Mouse (Mus musculus): Measurements from ENCODE around the gene Wdr83. TPM values are rescaled to one million over a fixed set of nuclear protein-coding genes. Genes with fewer than 3 reads are reported as not detected.
"Not testable (repeated sequence)": the region's sequence is repeated elsewhere in the genome, so short reads cannot be mapped to it uniquely, and the experiment has no call there.

The Wdr83 gene
- total RNA-seq (2021) = 10 to 100 TPM; 26.5 to 30.8 TPM
- long read RNA-seq, transcript Wdr83-201 (9 exons, 1,238 nt) = major isoform, 11 of 23 reads
- long read RNA-seq, partial matches to known transcripts = 6 of 23 reads
- long read RNA-seq, other reads (novel, unspliced or antisense) = 3 of 23 reads

- DNase-seq (ENCODE audit: low spot score in 2 of 2) = no peak
Measured at GRCm38 (mm10) chr8:85081216-85081555, at the start of gene Wdr83. Wdr83 (minus strand) TSS chr8:85081306.

GRCm38 (mm10) chr8:85123691-85124090 lies 42.6 kb upstream of the Wdr83 start:
- DNase-seq (ENCODE audit: low spot score in 2 of 2) = no peak

GRCm38 (mm10) chr8:85122995-85123394 lies 41.9 kb upstream of the Wdr83 start, which contains the start of gene Zfp791:
Zfp791 (minus strand) TSS chr8:85123095.
- DNase-seq (ENCODE audit: low spot score in 2 of 2) = no peak

- DNase-seq (ENCODE audit: low spot score in 2 of 2) = not testable (repeated sequence)
Measured at GRCm38 (mm10) chr8:85120251-85120650, 39.1 kb upstream of the Wdr83 start.

GRCm38 (mm10) chr8:85119052-85119981 lies 38.2 kb upstream of the Wdr83 start:
- peak; percentile 64 to 78 for DNase-seq (ENCODE audit: low spot score in 2 of 2)

- no peak for DNase-seq (ENCODE audit: low spot score in 2 of 2)
Measured at GRCm38 (mm10) chr8:85116984-85117383, 35.9 kb upstream of the Wdr83 start.

GRCm38 (mm10) chr8:85115501-85115900 lies 34.4 kb upstream of the Wdr83 start:
- no peak for DNase-seq (ENCODE audit: low spot score in 2 of 2)

- no peak for DNase-seq (ENCODE audit: low spot score in 2 of 2)
Measured at GRCm38 (mm10) chr8:85113241-85113640, 32.1 kb upstream of the Wdr83 start.

- no peak for DNase-seq (ENCODE audit: low spot score in 2 of 2)
Measured at GRCm38 (mm10) chr8:85100076-85100665, 19.1 kb upstream of the Wdr83 start.

- no peak for DNase-seq (ENCODE audit: low spot score in 2 of 2)
Measured at GRCm38 (mm10) chr8:85096850-85097249, 15.7 kb upstream of the Wdr83 start.

GRCm38 (mm10) chr8:85096196-85096595 lies 15.1 kb upstream of the Wdr83 start:
- no peak for DNase-seq (ENCODE audit: low spot score in 2 of 2)

GRCm38 (mm10) chr8:85095566-85095965 lies 14.5 kb upstream of the Wdr83 start:
- no peak for DNase-seq (ENCODE audit: low spot score in 2 of 2)

GRCm38 (mm10) chr8:85095051-85095450 lies 13.9 kb upstream of the Wdr83 start:
- DNase-seq (ENCODE audit: low spot score in 2 of 2) = no peak

- DNase-seq (ENCODE audit: low spot score in 2 of 2) = no peak
Measured at GRCm38 (mm10) chr8:85091526-85092090, 10.5 kb upstream of the Wdr83 start.

GRCm38 (mm10) chr8:85090856-85091255 lies 9.8 kb upstream of the Wdr83 start:
- no peak for DNase-seq (ENCODE audit: low spot score in 2 of 2)

- DNase-seq (ENCODE audit: low spot score in 2 of 2) = no peak
Measured at GRCm38 (mm10) chr8:85088771-85089170, 7.7 kb upstream of the Wdr83 start.

GRCm38 (mm10) chr8:85086238-85086637 lies 5.1 kb upstream of the Wdr83 start:
- no peak for DNase-seq (ENCODE audit: low spot score in 2 of 2)

- no peak for DNase-seq (ENCODE audit: low spot score in 2 of 2)
Measured at GRCm38 (mm10) chr8:85084633-85085032, 3.5 kb upstream of the Wdr83 start.

- peak; percentile 80 to 85 for DNase-seq (ENCODE audit: low spot score in 2 of 2)
Measured at GRCm38 (mm10) chr8:85083108-85083813, 2.2 kb upstream of the Wdr83 start, which contains the start of gene Man2b1. Man2b1 (plus strand) TSS chr8:85083270.

GRCm38 (mm10) chr8:85082169-85082568 lies 1.1 kb upstream of the Wdr83 start:
- not testable (repeated sequence) for DNase-seq (ENCODE audit: low spot score in 2 of 2)

All from layer of hippocampus, postnatal 10 days (tissue).